Mouse (Mus musculus) layer of hippocampus, adult 2 months (tissue): ENCODE results near the gene Cldn2. TPM values are rescaled to one million over a fixed set of nuclear protein-coding genes. Genes with fewer than 3 reads are reported as not detected.

ENCODE experiments used
- DNase-seq, 2 experiments: peaks; one replicate each; pipeline ENCODE4 v3.0.0; 2022; ENCODE audit warnings: low spot score in 2 of 2
- H3K27ac ChIP-seq: fragments of 200-600 bp; 2 replicates; pipeline ENCODE4 v1.8.1; 2022
- H3K4me3 ChIP-seq: fragments of 200-600 bp; 2 replicates; pipeline ENCODE4 v1.8.1; 2022; ENCODE audit warnings: mild to moderate bottlenecking
- CTCF ChIP-seq: fragments of 200-600 bp; conservative IDR thresholded peaks from 2 replicates; pipeline ENCODE4 v1.8.1; 2022; ENCODE audit warnings: antibody characterized with exemption, mild to moderate bottlenecking, moderate library complexity
- total RNA-seq, 2 experiments: library from RNA; stranded (reverse); gene quantifications; 2 replicates each; pipeline ENCODE4 v1.2.3; 2021

The Cldn2 gene
- total RNA-seq, 2 experiments from 2014 or later, result 0.34 to 0.82 TPM

DNA sequence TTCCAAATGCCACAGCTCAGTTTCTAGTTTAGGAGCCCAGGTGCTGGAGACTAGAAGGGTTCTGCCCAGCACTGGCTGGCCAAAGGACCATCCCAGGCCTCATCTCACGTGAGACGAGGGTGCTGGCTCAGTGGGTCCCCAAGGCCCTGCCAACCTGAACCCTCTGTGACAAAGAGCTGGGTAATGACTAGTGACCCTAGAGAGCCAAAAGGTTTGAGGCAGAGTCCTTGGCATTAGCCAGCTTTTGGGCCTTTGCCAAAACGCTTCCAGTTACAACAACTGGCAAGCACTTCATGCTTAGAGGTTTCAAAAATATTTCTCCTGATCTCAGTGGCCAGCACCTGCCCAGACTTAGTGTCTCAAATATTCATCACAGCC is 17.6 kb upstream of the Cldn2 start:
- Histone ChIP-seq H3K27ac (no peak overlapping the region), H3K4me3 (no peak overlapping the region)
- DNase-seq, result no peak
- TF ChIP-seq CTCF, result no peak

DNA sequence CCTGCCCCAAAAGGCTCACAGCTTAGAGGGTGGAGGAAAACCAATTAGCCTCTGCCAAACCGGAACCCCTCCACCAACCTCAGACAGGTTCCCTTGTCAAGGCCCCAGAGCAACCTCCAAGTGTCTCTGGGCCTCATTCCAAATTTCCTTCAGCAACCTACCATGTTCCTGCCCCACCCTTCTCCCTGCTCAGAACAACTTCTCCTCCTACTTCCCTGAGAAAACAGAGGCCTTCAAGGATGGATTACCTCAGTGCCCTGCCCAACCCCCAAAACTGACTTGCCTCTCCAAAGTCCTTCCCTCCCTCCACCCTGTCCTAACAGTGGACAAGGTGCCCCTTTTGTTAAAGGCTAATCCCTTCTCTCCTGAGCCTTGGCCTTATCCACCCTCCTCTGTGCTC is 14.9 kb upstream of the Cldn2 start:
- H3K27ac ChIP-seq, result no peak overlapping the region
- no peak overlapping the region for H3K4me3 ChIP-seq
- DNase-seq, result no peak
- TF ChIP-seq CTCF, result no peak

DNA sequence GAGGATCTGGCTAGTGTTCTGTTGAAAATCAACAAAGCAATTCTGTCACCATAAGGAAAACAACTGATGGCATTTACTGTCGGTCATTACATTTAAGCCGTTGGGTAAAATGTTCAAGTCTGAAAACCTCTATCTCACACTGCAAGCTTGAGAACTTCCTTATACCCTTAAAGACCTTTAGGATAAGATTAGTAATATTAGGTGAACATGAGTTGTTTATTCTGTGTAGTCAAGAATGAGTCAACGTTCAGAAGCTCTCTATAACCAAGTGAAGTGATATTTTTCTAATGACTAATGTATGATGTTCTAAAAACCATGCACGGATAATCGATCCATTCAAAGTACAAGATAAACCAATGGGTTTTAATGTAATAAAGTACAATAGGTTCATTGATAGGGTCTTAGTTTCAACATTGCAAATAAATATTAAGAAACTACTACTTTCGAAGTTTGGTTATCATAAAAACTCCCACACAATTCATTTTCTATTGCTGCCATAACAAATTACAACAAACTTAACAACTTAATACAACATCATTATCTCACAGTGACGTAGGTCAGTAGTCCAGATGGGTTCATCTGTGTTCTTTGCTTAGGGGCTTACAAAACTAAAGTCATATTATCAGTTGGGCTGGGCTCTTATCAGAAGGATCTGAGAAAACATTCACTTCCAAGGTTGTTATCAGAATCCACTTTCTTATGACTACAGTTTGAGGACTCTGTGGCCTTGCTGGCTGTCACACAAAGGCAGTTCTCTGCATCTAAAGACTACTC is 6.4 kb upstream of the Cldn2 start:
- DNase-seq, result no peak
- no peak overlapping the region for H3K27ac ChIP-seq
- TF ChIP-seq CTCF, result no peak
- H3K4me3 ChIP-seq, result no peak overlapping the region

DNA sequence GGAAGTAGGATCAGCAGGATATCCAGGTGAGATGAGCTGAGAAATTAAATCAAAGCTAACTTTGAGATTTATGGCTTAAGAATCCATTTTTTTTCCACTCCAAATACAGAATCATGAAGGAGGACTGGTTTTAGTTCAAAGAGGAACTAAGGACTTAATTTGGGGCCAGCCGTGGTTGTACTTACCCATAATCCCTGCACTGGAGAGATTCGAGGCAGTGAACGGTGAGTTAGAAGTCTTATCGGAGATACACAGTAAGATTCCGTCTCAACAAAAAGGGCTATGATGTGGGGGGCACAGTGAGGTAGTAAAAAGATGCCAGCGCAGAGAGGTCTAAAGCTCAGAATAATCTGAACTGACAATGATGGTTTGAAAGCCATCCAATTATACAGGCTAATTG is 4.6 kb upstream of the Cldn2 start:
- no peak for DNase-seq
- no peak for TF ChIP-seq CTCF
- Histone ChIP-seq H3K27ac (no peak overlapping the region), H3K4me3 (no peak overlapping the region)

DNA sequence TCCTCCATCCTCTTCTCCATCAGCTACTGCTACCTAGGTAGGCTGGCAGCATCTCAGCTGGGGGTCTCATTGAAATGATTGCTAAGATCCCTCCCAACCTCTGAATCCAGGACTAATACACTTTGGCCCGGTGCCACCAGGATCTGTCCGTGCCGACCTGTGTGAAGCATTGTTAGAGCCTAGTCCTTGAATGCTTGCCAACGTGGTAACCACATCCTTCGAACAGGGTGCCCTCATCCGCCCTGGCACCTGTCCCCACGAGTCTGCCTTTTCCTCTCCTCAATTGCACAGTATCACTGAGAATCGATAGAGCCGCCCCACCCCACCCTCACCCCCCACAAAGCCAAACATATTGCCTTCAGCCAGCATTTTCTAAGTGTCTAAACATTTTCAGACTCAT is 2.8 kb upstream of the Cldn2 start:
- no peak for TF ChIP-seq CTCF

DNA sequence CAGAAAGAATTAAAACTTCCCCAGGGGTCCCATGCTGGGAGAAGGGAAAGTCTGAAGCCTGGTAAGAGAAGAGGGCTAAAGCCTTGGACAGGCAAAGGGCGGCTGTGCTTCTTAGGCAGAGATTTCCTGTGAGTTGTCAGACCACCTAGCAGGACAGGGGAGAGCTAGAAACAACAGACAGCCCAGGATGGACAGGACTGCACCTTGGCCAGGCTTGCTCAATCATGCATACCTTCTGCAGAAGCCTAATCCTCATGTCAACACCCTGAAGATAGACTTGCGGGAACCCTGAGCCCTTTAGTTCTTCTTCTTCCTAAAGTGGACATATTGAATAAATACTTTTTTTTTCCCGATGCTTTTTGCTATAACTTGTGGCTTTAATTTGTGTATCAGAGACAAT is 675 bp upstream of the Cldn2 start:
- no peak for DNase-seq

More for the DNA sequence above, 2.8 kb upstream of the Cldn2 start:
- no peak for DNase-seq
- no peak overlapping the region for H3K27ac ChIP-seq
- no peak overlapping the region for H3K4me3 ChIP-seq

DNA sequence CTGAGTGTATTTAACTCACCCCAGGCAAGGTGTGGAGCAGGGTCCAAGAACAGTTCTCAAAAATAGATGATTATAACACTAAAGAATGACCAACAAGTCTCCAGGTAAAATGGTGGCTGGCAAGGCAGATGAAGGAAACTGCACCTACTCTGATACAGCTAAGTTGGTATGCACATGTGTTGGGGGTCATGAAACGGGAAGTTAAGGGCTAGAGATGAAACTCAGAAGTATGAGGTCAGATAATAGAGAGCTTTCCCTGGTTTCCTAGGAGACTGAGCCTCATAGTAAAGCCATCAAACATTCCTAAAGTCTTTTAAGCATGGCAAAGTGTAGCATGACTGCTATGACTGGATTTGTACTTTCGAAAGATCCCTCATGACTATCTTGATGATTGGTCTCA is 2.4 kb downstream of the Cldn2 start:
- Histone ChIP-seq H3K4me3 (no peak overlapping the region), H3K27ac (no peak overlapping the region)
- no peak for TF ChIP-seq CTCF
- DNase-seq, result no peak

More for the DNA sequence above, 675 bp upstream of the Cldn2 start:
- Histone ChIP-seq H3K4me3 (no peak overlapping the region), H3K27ac (no peak overlapping the region)
- no peak for TF ChIP-seq CTCF

DNA sequence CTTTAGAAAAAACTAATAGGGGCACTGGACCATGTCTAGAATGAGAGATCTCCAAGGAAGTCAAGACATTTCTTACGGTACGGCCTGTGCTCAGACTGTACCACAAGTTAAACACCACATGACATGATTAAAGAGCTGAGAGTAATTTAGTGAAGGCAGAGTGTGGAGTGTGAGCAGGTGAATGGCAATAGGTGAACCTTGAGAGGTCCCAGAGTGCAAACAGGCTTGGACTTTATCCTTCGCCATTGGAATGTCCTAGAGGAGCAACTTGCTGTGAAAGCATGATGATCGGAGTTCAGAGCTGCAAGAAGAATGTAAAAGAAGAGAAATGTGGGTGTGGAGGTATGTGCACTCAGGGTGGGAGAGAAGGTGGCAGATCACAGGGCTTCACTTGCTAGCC is 5.3 kb downstream of the Cldn2 start:
- TF ChIP-seq CTCF, result no peak
- no peak for DNase-seq
- Histone ChIP-seq H3K27ac (peak overlapping the region; percentile 65; the same call in 1 of the 2 replicates), H3K4me3 (no peak overlapping the region)

DNA sequence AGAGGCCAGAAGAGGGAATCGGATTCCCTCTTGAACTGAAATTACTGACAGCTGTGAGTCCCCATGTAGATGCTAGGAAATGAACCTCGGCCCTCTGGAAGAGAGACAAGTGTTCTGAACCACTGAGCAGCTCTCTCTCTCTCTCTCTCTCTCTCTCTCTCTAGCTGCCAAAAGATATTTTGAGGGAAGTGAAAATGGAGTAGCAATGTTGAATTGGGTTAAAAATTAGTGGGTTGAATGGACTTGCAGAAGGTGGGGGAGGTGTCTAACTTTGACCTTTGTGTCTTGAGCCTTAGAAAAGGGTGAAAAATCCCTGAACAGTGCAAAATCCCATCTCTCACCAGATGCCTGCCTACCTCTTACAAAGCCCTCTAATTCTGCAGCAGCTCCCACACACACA is 6.8 kb downstream of the Cldn2 start:
- Histone ChIP-seq H3K4me3 (no peak overlapping the region), H3K27ac (peak overlapping the region; percentile 72)
- TF ChIP-seq CTCF, result no peak
- no peak for DNase-seq

DNA sequence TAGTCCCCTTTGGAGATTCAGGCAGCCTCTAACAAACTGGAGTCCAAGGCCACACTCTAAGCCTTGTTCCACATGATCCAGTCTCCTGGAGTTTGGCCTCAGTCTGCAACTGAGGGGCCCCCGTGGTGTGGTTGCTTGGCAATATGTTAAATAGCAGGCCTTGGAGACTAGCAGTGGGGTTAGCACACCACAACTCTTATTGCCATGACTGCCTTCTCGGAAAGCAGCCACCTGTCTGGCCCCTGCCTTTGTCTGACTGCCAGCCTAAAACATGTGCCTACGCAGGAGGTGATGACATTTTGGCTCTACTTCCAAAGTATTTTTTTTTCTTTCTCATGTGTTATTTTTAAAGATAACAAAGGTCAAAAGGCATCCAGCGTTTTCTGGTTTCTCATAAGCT is 7.5 kb downstream of the Cldn2 start:
- TF ChIP-seq CTCF, result no peak
- no peak for DNase-seq
- Histone ChIP-seq H3K27ac (peak overlapping the region; percentile 72; the same call in 1 of the 2 replicates), H3K4me3 (no peak overlapping the region)

DNA sequence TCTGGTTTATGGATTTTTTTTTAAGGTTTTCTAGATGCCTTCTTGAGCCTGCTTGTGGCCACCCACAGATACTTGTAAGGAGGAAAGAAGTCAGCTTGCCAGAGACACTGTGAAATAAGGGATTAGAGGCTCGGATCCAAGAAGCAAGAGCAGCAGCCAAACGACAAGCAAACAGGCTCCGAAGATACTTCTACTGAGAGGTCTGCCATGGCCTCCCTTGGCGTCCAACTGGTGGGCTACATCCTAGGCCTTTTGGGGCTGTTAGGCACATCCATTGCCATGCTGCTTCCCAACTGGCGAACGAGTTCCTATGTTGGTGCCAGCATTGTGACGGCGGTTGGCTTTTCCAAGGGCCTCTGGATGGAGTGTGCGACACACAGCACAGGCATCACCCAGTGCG is 7.9 kb downstream of the Cldn2 start:
- Histone ChIP-seq H3K4me3 (no peak overlapping the region), H3K27ac (no peak overlapping the region)
- TF ChIP-seq CTCF, result no peak
- DNase-seq, result no peak

DNA sequence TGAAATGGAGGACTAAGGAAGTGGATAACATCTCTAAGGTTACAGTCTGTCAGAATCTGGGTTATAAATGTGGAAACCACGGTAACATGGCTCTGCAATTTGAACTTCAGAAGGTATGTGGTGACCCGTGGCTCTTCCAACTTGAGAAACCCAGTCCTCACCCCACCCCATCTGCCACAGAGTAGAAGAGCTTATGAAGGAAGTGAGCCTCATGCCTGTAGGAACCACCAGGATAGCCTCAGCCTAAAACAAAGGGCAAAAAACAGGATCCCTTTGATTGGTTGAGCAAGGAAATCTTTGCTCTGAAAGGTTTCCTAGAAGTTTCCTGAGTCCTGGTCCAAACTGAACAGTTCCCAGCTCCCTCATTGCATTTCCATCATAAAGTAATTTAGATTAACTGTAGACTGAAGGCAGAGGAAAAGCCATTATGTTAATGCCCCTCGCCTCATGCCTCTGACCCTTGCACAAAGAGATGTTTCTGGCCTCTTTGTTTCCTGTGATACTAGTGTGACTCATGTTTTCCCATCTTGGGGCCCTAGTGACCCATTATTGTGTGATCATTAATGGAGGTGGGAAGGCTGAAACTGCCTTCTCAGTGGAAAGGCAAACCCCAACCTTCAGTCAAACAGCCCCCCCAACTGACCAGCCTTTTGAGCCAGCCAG is 12.1 kb downstream of the Cldn2 start:
- TF ChIP-seq CTCF, result no peak
- no peak for DNase-seq
- H3K4me3 ChIP-seq, result no peak overlapping the region
- no peak overlapping the region for H3K27ac ChIP-seq

DNA sequence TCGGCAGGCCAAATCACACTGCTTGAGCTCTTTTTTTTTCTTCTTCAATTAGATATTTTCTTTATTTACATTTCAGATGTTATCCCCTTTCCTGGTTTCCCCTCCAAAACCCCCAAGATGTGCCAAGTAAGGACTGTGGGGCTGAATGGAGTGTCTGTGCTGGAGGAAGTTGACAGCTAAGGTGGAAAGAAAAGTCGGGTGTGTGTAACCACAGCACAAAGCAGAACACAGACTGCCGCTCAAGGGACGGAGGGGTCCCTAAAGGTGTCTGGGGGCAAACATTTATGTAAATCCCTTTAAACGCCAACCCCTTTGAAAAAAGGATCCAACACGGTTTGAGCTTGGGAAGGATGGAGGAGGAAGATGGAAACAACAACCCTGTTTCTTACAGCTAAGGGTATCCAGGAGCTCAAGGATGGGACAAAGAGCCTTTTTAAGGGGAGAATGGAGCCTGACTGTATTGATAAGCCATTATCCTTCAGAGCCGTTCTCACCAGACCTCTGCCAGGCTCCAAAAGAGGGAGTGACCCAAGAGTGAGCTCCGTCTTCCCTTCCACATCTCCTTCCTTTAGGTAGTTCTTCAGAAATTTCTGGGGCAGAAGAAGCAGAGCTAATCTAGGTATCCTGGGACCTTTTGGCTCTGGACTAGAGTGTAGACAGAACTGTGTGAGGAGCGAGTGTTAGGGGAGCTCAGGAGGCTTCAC is 12.8 kb downstream of the Cldn2 start:
- Histone ChIP-seq H3K27ac (no peak overlapping the region), H3K4me3 (no peak overlapping the region)
- no peak for DNase-seq
- TF ChIP-seq CTCF, result no peak

DNA sequence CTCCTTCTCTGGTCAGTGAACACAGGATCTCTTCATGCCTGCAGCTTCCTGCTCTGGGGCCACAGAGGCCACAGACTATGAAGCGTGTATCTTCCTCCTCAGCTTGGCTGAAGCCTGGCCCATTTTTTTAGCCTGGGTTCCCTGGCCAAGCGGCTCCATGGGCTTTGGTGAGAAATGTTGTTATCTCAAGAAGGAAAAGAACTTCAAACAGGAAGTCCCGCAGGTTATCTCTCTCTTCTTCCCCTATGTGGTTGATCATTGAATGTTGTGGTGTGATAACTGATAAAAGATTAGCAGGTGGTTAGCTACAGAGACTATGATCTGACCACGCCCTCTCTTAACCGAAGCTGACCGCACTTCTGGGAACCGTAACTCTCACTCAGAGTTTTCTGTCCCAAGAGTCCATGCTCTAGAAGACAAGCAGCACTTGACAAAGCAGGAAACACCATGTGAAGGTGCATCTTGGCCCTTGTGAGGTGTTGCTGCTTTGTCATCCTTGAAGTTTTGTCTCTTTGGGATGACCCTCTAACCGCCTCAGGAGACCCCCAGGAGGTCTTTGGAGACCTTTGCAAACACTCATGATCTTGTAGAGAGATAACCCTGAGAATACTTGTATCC is 13.5 kb downstream of the Cldn2 start:
- H3K4me3 ChIP-seq, result no peak overlapping the region
- H3K27ac ChIP-seq, result no peak overlapping the region
- no peak for TF ChIP-seq CTCF
- DNase-seq, result no peak
